Mouse (Mus musculus): ENCODE measurements around the gene Rab3ip. TPM values are rescaled to one million over a fixed set of nuclear protein-coding genes. Genes with fewer than 3 reads are reported as not detected.

Rab3ip gene
- total RNA-seq, 2 experiments from 2014 or later = 64.2 to 70.9 TPM

DNA sequence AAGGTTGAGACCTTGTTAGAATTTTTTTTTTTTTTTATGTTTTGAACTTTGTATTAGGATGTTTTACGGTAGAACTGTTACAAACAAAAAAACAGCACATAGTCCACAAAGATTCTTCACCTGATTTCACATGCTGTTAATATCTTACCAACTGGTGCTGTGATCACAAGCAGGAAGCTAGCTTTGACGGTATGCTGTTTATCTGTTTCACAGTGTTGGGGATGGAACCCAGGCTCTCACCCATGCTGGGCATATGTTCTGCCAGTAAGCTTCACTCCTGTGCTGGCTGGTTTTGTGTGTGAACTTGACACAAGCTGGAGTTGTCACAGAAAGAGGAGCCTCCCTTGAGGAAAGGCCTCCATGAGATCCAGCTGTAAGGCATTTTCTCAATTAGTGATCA lies 27.3 kb upstream of the Rab3ip start:
- TF ChIP-seq CTCF (conservative IDR thresholded peaks at IDR 0.05) = no peak
- Histone ChIP-seq H3K4me3 (no peak overlapping the region), H3K27ac (no peak overlapping the region)
- DNase-seq (ENCODE audit: low spot score in 2 of 2) = no peak

DNA sequence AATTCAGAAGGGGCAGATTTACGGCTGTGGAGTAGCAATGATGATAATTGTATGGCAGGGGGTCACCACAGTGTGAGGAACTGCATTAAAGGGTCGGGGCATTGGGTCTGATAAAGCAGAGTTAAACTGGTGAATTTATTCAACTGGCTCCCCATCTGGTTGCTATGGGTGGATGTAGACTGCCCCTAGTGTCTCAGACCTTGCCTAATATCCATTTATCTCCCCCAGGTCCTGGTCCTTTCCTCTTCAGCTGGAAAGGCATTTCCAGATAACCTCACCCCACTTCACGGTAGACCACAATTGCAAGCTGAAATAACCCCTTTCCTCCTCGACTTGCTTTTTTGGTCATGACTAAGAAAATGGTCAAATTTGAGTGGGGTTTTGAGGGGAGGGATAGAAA lies 26.9 kb upstream of the Rab3ip start:
- H3K4me3 ChIP-seq = no peak overlapping the region
- TF ChIP-seq CTCF (conservative IDR thresholded peaks at IDR 0.05) = no peak

DNA sequence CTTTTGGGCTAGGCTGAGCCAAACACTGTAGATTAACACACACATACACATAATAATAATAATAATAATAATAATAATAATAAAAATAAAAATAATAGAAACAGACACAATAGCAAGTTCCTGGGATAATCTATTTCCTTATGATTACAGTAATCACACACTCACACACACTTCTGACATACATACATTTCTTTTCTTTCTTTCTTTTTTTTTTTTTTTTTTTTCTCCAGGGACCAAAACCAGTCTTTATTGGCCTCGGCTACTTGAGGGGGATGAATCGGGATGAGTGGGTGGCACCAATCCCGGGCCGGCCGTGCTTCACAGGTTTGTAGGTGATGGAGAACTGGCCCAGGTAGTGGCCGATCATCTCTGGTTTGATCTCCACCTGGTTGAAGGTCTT lies 21.9 kb upstream of the Rab3ip start, which contains the start of gene Gm10271:
Gm10271 (minus strand) TSS at position 101 of the 400 bp plus-strand sequence.
- H3K4me3 ChIP-seq = no peak within 1 kb of the TSS
- TF ChIP-seq CTCF (conservative IDR thresholded peaks at IDR 0.05) = no peak
- H3K27ac ChIP-seq = no peak within 1 kb of the TSS
- DNase-seq (ENCODE audit: low spot score in 2 of 2) = no peak

More for the DNA sequence above, 26.9 kb upstream of the Rab3ip start:
- no peak for DNase-seq (ENCODE audit: low spot score in 2 of 2)
- H3K27ac ChIP-seq = no peak overlapping the region

- TF ChIP-seq CTCF (conservative IDR thresholded peaks at IDR 0.05) = no peak
- H3K4me3 ChIP-seq = no peak overlapping the region
Measured at GRCm38 (mm10) chr10:116968741-116969140, 18.2 kb upstream of the Rab3ip start.

GRCm38 (mm10) chr10:116966065-116966464 lies 15.5 kb upstream of the Rab3ip start:
- TF ChIP-seq CTCF (conservative IDR thresholded peaks at IDR 0.05) = no peak
- H3K27ac ChIP-seq = no peak overlapping the region
- DNase-seq (ENCODE audit: low spot score in 2 of 2) = no peak
- H3K4me3 ChIP-seq = no peak overlapping the region

More at GRCm38 (mm10) chr10:116968741-116969140, 18.2 kb upstream of the Rab3ip start:
- H3K27ac ChIP-seq = no peak overlapping the region
- DNase-seq (ENCODE audit: low spot score in 2 of 2) = no peak

DNA sequence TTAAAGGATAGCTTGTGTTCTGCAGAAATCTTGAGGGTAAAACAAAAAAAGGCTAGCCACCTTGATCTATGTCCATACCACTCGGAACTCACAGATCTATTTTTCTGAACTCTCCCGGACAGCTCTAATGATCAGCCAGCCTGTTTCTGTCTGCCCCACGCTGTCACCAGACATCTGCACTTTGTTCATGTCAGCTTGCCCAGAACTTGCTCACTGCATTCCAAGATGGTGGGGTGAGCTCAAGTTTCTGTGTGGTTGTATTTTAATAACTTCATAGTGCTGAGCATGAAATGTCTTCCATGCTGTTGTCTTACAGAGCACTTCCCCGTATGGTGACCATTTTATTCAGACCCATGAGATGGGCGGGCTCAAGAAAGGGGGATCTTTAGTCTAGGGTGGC lies 14.7 kb upstream of the Rab3ip start:
- Histone ChIP-seq H3K27ac (no peak overlapping the region), H3K4me3 (no peak overlapping the region)
- TF ChIP-seq CTCF (conservative IDR thresholded peaks at IDR 0.05) = no peak
- no peak for DNase-seq (ENCODE audit: low spot score in 2 of 2)

DNA sequence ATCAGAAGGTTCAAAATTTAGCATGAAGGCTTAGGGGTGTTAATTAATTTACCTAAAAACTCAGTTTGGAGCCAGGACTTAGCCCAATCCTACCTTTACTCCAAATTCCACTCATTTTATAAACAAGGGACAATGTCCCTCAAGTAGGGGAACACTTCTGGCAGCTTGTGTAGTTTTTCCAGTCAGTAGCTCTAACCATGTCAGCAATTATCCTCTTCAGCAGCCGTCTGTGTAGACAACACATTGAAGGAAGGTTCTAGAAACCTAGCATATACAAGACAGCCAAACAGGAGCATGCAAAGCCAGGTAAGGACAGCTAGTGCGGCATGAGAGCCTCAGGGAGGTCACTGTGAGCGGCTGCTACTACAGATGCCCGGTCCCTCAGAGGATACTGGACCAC lies 14.0 kb upstream of the Rab3ip start:
- no peak overlapping the region for H3K4me3 ChIP-seq
- H3K27ac ChIP-seq = no peak overlapping the region
- no peak for DNase-seq (ENCODE audit: low spot score in 2 of 2)
- no peak for TF ChIP-seq CTCF (conservative IDR thresholded peaks at IDR 0.05)

- H3K4me3 ChIP-seq = no peak overlapping the region
Measured at GRCm38 (mm10) chr10:116964084-116964483, 13.5 kb upstream of the Rab3ip start.

DNA sequence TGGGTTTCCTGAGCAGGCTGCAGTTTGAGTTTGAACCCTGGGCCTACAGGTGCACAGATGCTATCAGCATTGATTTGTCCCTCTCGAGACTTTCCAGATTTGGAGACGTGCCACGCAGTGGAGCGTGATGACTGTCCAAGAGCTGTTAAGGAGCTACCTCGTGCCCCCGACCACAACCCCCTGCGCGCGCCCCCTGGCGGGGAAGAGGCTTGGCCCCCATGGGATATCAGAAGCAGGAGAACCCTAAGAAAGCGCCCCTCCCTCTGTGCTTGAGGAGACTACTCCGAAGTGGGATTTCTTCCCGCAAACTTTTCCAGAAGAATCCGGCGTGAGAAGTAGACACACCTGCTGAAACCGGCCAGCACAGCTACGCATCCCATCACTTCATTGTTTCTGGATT lies 12.2 kb upstream of the Rab3ip start:
- no peak for DNase-seq (ENCODE audit: low spot score in 2 of 2)
- H3K27ac ChIP-seq = no peak overlapping the region
- peak; percentile 25; the same call in 1 of the 2 replicates for TF ChIP-seq CTCF (conservative IDR thresholded peaks at IDR 0.05)
- H3K4me3 ChIP-seq = no peak overlapping the region

More at GRCm38 (mm10) chr10:116964084-116964483, 13.5 kb upstream of the Rab3ip start:
- no peak for DNase-seq (ENCODE audit: low spot score in 2 of 2)
- H3K27ac ChIP-seq = no peak overlapping the region
- no peak for TF ChIP-seq CTCF (conservative IDR thresholded peaks at IDR 0.05)

GRCm38 (mm10) chr10:116962152-116962551 lies 11.6 kb upstream of the Rab3ip start:
- no peak for DNase-seq (ENCODE audit: low spot score in 2 of 2)
- Histone ChIP-seq H3K27ac (no peak overlapping the region), H3K4me3 (no peak overlapping the region)
- TF ChIP-seq CTCF (conservative IDR thresholded peaks at IDR 0.05) = no peak

DNA sequence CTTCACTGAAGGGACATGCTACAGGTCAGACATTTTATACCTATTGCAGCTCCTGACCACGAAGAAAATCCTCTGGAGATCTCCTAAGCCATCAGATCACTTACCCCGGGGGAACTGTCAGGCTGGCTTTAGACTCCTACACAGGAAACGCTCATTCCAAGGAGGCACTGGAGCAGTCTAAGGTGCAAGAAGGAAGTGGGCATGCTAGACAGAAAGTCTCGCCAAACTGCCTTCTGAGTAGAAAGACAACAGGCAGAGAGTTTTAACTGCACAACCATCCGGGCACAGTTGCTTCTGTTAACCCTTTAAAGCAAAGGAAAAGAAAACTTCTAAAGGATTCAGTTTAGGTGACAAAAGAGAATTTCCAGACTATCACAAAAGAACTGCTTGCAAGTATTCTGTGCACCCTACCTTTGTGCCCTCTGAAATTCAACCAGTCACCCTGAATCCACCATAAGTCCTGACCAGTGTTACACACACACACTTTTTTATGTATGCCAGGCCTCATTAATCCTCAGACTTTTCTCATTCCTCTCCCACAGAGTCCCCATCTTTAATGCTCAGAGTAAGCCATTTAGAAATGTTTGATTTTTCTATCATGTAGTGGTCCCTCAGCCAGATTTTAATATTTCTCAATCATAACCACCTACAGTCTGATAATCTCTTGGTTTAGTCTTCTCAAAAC lies 7.4 kb upstream of the Rab3ip start:
- DNase-seq (ENCODE audit: low spot score in 2 of 2) = no peak
- Histone ChIP-seq H3K4me3 (no peak overlapping the region), H3K27ac (no peak overlapping the region)
- TF ChIP-seq CTCF (conservative IDR thresholded peaks at IDR 0.05) = no peak

- no peak for DNase-seq (ENCODE audit: low spot score in 2 of 2)
- no peak for TF ChIP-seq CTCF (conservative IDR thresholded peaks at IDR 0.05)
- no peak overlapping the region for H3K4me3 ChIP-seq
- H3K27ac ChIP-seq = no peak overlapping the region
Measured at GRCm38 (mm10) chr10:116956483-116957158, 6.1 kb upstream of the Rab3ip start.

DNA sequence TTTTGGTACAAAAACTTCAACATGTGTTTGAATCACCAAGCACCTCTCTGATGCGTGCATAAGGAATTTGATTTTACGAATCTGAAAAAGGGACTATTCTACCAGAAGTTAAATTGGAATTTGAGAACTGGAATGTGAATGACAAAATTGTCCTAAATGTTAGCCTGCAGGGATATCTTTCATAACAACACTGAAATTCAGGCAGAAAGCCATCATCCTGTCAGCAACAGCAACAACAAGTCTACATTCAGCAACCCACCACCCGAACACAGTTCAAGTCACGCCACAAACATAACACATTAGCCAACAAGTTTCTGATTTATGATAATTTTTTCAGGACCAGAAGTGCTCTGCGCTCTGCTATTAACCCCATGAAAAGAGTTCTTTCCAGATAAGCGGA lies 4.6 kb upstream of the Rab3ip start:
- DNase-seq (ENCODE audit: low spot score in 2 of 2) = no peak
- H3K27ac ChIP-seq = no peak overlapping the region
- TF ChIP-seq CTCF (conservative IDR thresholded peaks at IDR 0.05) = no peak
- H3K4me3 ChIP-seq = no peak overlapping the region

GRCm38 (mm10) chr10:116950886-116951285 lies 317 bp upstream of the Rab3ip start:
- no peak for DNase-seq (ENCODE audit: low spot score in 2 of 2)
- Histone ChIP-seq H3K27ac (no peak overlapping the region), H3K4me3 (peak overlapping the region; percentile 81)
- TF ChIP-seq CTCF (conservative IDR thresholded peaks at IDR 0.05) = no peak
